Mouse (Mus musculus) kidney, adult 9 months (tissue): Measurements from ENCODE around the gene Cald1.

Experiments used
- DNase-seq: peaks from one replicate; pipeline ENCODE4 v3.0.0; 2022

Gene Cald1

GRCm38 (mm10) chr6:34721740-34722139 lies 123.4 kb downstream of the Cald1 start:
- peak; percentile 11 for DNase-seq

- DNase-seq, result no peak
Measured at GRCm38 (mm10) chr6:34722660-34723059, 124.4 kb downstream of the Cald1 start.

GRCm38 (mm10) chr6:34723250-34723904 lies 125.1 kb downstream of the Cald1 start:
- no peak for DNase-seq

- DNase-seq, result no peak
Measured at GRCm38 (mm10) chr6:34725660-34726059, 127.4 kb downstream of the Cald1 start.

DNA sequence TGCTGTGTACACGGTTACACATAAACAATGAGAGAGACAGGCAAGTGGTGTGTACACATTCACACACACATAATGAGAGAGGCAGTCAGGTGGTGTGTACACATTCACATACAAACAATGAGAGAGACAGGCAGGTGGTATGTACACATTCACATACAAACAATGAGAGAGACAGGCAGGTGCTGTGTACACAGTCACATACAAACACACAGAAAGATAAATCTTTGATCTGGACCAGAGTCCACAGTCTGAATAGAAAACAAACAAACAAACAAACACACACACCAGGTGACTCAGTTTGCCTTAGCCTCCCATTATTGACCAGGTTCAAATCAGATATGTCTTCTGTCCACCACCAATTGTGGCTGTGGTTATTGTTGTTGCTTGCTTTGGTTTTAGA lies 127.8 kb downstream of the Cald1 start:
- no peak for DNase-seq

- no peak for DNase-seq
Measured at GRCm38 (mm10) chr6:34727316-34727983, 129.2 kb downstream of the Cald1 start.

DNA sequence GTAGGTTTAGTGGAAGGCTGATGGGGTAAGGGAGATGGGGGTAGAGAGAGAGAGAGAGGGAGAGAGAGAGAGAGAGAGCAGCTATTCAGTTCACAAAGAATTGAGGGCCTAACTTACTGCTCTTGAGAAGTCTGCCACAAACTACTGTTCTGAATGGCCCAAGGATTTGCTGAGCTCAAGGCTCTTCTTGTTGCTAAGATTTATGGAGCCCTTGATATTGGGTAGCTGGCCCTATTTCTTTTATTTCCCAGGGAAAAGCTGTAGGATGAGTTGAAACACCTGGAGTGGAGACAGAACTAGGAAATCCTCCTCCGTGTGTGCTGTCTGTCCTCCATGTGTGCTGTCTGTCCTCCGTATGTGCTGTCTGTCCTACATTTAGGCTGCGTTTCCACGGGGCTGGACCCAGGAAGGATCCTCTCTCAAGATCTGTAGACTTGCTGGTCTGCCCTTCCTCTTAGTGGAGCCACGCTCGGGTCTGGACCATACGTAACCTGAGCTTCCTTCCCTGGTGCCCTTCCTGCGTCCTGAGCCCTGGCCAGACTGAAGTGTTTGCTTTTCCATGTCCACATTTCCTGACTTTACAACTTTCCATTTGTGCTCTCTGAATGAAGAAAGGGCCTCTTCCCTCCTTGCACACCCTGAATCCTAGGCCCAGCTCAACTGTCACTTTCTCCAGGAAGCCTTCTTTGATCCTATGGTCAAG lies 131.3 kb downstream of the Cald1 start:
- no peak for DNase-seq

GRCm38 (mm10) chr6:34731007-34731406 lies 132.7 kb downstream of the Cald1 start:
- peak; percentile 35 for DNase-seq

GRCm38 (mm10) chr6:34731529-34731928 lies 133.2 kb downstream of the Cald1 start:
- no peak for DNase-seq

DNA sequence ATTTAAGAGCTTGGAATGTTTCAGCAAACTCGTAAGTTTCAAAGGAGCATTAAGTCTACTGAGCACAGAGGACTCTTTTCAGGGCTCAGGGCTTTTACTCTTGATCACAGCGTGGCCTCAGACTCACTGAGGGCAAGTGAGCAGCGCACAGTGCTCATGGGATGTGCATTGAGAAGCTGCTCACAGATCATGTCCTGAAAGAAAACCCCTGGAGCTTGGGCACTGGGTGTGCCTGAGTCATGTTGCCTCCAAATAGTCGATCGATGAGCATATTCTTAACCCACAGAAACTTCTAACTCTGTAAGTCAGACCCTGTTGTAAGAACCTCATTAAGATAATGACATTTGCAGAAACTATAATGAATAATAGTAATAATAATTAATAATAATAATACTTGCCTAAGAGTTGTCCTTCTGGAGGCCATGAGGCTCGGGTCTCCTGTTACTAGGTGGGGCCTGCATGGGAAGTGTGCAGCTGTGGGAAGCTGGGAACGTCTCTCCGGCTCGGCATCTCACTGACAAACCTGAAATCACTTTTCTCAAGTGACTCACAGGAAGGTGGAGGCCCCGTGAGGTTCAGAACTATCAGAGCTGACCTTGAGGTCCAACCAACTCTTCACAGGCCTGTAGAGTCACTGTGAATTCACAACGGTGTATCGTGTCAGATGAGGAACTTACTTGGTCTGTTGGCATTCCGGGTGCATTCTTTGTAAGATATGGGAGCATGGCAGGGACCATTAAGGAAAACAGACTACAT lies 136.8 kb downstream of the Cald1 start:
- no peak for DNase-seq

GRCm38 (mm10) chr6:34736934-34737333 lies 138.6 kb downstream of the Cald1 start:
- no peak for DNase-seq

- no peak for DNase-seq
Measured at GRCm38 (mm10) chr6:34743946-34744345, 145.6 kb downstream of the Cald1 start.

DNA sequence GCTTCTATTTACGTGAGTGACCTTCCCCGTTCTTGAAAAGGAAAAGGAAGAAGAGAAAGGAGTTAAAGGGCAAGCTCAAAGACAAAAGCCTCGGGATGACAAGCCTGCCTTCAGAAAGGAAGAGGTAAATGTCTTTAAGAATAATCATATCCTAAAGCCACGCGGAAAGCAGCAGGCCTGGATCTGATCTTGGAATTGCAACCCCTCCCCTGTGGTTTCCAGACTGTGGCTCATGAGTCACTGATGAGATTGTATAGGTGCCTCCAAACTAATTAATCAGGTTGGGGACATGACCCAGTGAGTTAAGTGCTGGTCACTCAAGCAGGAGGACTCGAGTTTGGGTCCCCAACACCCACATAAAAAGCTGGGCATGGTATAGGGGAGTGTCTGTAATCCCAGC lies 149.5 kb downstream of the Cald1 start:
- no peak for DNase-seq

DNA sequence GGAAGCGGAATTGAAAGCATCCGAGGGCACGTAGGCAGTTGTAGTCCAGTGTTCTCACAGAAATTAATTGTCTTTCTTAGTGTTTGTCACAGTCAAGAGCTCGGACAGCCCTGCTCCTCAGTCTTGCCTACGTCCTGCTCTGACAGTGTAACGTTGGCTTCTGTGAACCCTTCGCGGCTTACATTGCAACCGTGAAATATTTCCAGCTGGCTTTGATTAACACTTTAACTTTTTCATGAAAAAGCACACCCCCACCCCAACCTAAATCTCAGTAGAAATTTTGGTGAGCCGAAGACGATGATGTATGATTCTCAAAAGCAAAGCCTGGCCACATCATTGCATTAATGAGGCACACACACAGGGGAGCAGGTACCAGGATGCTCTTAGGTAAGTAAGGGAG lies 150.3 kb downstream of the Cald1 start:
- DNase-seq, result no peak

- DNase-seq, result no peak
Measured at GRCm38 (mm10) chr6:34749526-34749925, 151.2 kb downstream of the Cald1 start.

- no peak for DNase-seq
Measured at GRCm38 (mm10) chr6:34750487-34751120, 152.3 kb downstream of the Cald1 start.

DNA sequence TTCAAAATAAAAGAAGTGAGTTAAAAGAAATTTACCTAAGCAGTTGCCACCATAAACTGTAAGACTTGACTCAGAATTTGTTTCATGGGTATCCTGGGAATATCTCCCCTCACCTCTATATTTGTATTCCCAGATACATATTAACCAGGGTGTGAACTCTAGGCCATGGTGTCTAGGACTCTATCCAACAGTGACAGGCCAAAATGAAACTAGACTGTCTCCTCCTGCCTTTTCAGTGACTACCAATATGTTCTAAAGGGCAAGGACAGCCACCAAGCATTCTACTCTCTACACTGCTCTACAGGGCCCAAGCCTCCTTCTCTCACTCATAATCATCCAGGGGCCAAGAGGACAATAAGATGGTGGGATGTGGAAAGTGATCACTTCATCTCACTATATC lies 153.3 kb downstream of the Cald1 start:
- no peak for DNase-seq

GRCm38 (mm10) chr6:34754448-34754847 lies 156.1 kb downstream of the Cald1 start:
- DNase-seq, result peak; percentile 81

DNA sequence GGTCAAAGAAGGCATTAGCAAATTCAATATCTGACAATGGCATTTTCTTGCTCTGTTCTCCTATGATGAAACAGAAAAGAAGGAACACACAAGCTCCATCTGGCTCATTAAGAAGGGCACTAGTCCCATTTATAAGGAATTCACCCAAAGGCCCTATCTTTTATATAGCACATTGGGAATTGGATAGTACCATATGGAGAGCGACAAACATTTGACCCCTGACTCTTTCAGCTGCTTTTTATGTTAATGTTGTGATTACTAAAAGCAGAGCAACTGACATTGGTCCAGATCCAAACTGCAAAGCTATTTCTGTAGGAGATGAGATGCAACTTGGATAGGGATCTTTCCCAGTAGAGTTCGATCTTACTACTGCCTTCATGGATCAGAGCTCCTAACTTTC lies 160.0 kb downstream of the Cald1 start:
- no peak for DNase-seq

DNA sequence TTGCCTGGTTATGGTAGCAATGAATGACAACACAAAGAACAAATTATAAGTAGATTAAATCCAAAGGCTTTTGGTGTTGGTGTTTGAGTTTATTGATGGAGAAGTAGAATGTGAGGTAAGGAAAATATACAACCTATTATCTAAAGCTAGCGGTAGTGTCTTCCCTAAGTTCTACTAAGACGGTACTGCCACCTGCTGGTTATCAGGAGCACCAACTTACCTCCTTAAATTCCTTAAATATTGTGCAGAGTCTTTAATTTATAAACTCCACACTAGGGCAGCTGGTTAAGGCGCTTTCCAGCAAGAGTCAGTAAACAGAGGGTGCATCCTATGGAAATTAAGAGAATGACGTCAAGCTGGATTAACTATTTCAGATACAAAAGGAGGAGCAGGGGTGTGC lies 161.7 kb downstream of the Cald1 start:
- peak; percentile 41 for DNase-seq

GRCm38 (mm10) chr6:34765721-34766120 lies 167.4 kb downstream of the Cald1 start:
- DNase-seq, result no peak

GRCm38 (mm10) chr6:34769984-34770383 lies 171.7 kb downstream of the Cald1 start:
- no peak for DNase-seq

DNA sequence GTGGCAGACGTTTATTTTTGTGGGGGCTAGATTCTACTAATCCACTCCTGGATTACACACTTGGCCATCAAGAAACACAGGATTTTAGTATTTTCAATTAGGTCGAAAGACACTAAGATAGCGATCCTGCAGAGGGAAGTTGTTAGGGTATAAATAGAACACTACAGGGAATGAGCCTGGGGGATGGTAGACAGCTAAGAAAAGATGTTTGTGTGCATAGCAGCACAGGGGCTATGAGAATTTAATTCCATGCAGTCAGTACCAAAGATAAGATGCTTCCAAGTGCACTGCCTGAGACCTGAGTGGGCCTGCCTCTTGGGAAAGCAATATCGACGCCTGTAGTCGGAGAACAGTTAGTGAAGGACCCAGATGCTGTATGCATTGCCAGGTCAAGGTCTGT lies 172.2 kb downstream of the Cald1 start:
- no peak for DNase-seq
